ENCODE assay signal across 8 mouse cellular contexts in the genomic region with DNA sequence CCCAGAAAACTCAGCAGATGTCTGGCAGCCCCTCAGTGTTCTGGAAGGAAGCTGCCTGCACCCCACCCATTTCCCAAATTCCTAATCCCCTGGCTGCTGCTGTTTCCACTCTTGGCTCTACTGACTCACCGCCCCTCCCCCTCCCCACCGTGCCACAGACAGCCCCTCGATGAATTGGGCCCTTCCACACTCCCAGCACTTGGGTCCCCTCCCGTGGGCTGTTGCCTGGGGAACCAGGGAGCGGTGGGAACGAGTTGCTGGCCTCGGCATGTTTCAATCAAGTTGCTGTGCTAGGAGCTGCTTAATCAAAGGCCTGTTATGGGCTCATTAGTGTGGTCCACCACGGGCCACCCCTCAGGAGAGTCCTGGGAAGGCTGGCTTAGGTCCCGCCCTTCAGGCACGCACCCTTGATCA. TPM values are rescaled to one million over a fixed set of nuclear protein-coding genes. Genes with fewer than 3 reads are reported as not detected.
A peak's percentile ranks its signal among the peaks of the same experiment; 100 is the strongest.
DNase-seq lines count a peak whose midpoint lies in the region; ATAC-seq and TF ChIP-seq lines count a peak whose summit lies in the region.

No protein-coding gene starts in this region.

- H3K27me3 ChIP-seq in liver, embryonic 13.5 days: no peaks in the 10 kb centered on the region
- H3K27me3 ChIP-seq in liver, postnatal 0 days (ENCODE audit: insufficient read depth, low read length): no peaks in the 10 kb centered on the region
- no peaks in the 10 kb centered on the region for H3K27me3 ChIP-seq in heart, embryonic 10.5 days (ENCODE audit: insufficient read depth, poor library complexity, severe bottlenecking)
- H3K27me3 ChIP-seq in midbrain, embryonic 15.5 days (replicated peaks): no peaks in the 10 kb centered on the region

- intact Hi-C loops in gastrocnemius, adult 2 months (cut with DNase I): no loop called here

- H3K4me1 ChIP-seq in liver, embryonic 13.5 days (replicated peaks): peaks cover 55% of the 10 kb centered on the region
- peaks cover 21% of the 10 kb centered on the region for H3K4me1 ChIP-seq in liver, postnatal 0 days (ENCODE audit: insufficient read depth)
- peaks cover 73% of the 10 kb centered on the region for H3K4me1 ChIP-seq in heart, embryonic 10.5 days
- peaks cover 24% of the 10 kb centered on the region for H3K4me1 ChIP-seq in midbrain, embryonic 15.5 days

- H3K4me3 ChIP-seq in gastrocnemius, adult 2 months: no peak overlapping the region
- no peak overlapping the region for H3K4me3 ChIP-seq in liver, embryonic 13.5 days (replicated peaks)
- H3K4me3 ChIP-seq in liver, postnatal 0 days (ENCODE audit: low read depth, low read length): no peak overlapping the region
- H3K4me3 ChIP-seq in heart, embryonic 10.5 days: no peak overlapping the region
- H3K4me3 ChIP-seq in midbrain, embryonic 15.5 days: no peak overlapping the region

- no peak for TF ChIP-seq CTCF in gastrocnemius, adult 2 months (IDR thresholded peaks at IDR 0.05)
- TF ChIP-seq CTCF in liver, postnatal 0 days (IDR thresholded peaks at IDR 0.05; ENCODE audit: low read depth): no peak

- no peak overlapping the region for H3K4me2 ChIP-seq in liver, embryonic 13.5 days
- no peak overlapping the region for H3K4me2 ChIP-seq in liver, postnatal 0 days (ENCODE audit: low read depth, low read length)
- no peak overlapping the region for H3K4me2 ChIP-seq in midbrain, embryonic 15.5 days

- peak overlapping the region; percentile 86 for H3K27ac ChIP-seq in gastrocnemius, adult 2 months
- 0 out of 2 replicates have a peak overlapping the region, but pooled peaks have one; percentile 67 for H3K27ac ChIP-seq in liver, embryonic 13.5 days
- no peak overlapping the region for H3K27ac ChIP-seq in liver, postnatal 0 days (ENCODE audit: low read depth)
- peak overlapping the region; percentile 87 for H3K27ac ChIP-seq in heart, embryonic 10.5 days
- H3K27ac ChIP-seq in midbrain, embryonic 15.5 days: peak overlapping the region; percentile 27; the same call in 1 of the 2 replicates

- H3K9me3 ChIP-seq in liver, embryonic 13.5 days (replicated peaks): no peaks in the 10 kb centered on the region
- no peaks in the 10 kb centered on the region for H3K9me3 ChIP-seq in liver, postnatal 0 days (ENCODE audit: low read length)
- no peaks in the 10 kb centered on the region for H3K9me3 ChIP-seq in heart, embryonic 10.5 days
- H3K9me3 ChIP-seq in midbrain, embryonic 15.5 days: no peaks in the 10 kb centered on the region

- ATAC-seq in liver, embryonic 13.5 days (ENCODE audit: low read depth): no peak
- ATAC-seq in liver, postnatal 0 days: no peak
- 0 out of 2 replicates have a peak, but pooled peaks have one; percentile 2 for ATAC-seq in midbrain, embryonic 15.5 days (replicated peaks)

- no peak overlapping the region for H3K9ac ChIP-seq in liver, embryonic 13.5 days
- no peak overlapping the region for H3K9ac ChIP-seq in liver, postnatal 0 days (replicated peaks)
- H3K9ac ChIP-seq in midbrain, embryonic 15.5 days: no peak overlapping the region

- peak; percentile 69 for DNase-seq in gastrocnemius, adult 2 months
- no peak for DNase-seq in gastrocnemius, adult 18-20 months (ENCODE audit: low spot score)
- no peak for DNase-seq in liver, embryonic 13.5 days
- DNase-seq in liver, postnatal 0 days: no peak
- peak; percentile 72 for DNase-seq in heart, embryonic 10.5 days (ENCODE audit: low spot score)
- no peak for DNase-seq in cerebellum, postnatal 4 days (ENCODE audit: low spot score in 2 of 2)
- DNase-seq in cerebellum, adult 11 months: no peak

- no peak for TF ChIP-seq EP300 in liver, postnatal 0 days (IDR thresholded peaks at IDR 0.05; ENCODE audit: low read depth)

- WGBS in liver, embryonic 13.5 days (ENCODE audit: insufficient replicate concordance): 62% methylated on average over 10 of the region's 10 CpGs
- 68% methylated on average over 10 of the region's 10 CpGs for WGBS in liver, postnatal 0 days (ENCODE audit: insufficient replicate concordance)
- 47% methylated on average over 10 of the region's 10 CpGs for WGBS in heart, embryonic 10.5 days
- 20% methylated on average over 10 of the region's 10 CpGs for WGBS in midbrain, embryonic 15.5 days

- H3K36me3 ChIP-seq in liver, embryonic 13.5 days: peaks cover 32% of the 10 kb centered on the region
- peaks cover 14% of the 10 kb centered on the region for H3K36me3 ChIP-seq in liver, postnatal 0 days (replicated peaks; ENCODE audit: insufficient read depth, low read length)
- peaks cover 55% of the 10 kb centered on the region for H3K36me3 ChIP-seq in heart, embryonic 10.5 days
- H3K36me3 ChIP-seq in midbrain, embryonic 15.5 days (replicated peaks): no peaks in the 10 kb centered on the region

RNA-seq across cellular contexts. Expression of gene Trim8, which starts 24.1 kb away (rescaled TPM):
- 10 to 100 TPM; 20.2 to 20.7 TPM for total RNA-seq in gastrocnemius, adult 2 months (2021)
- 10 to 100 TPM; 17.6 to 22.5 TPM for total RNA-seq in gastrocnemius, adult 18-20 months (2021)
- 9.1 and 9.2 TPM in 2 replicates for polyA plus RNA-seq in liver, embryonic 13.5 days (2015; fragmentation: Nextera tagmentation; extraction: Ambion mirVana)
- polyA plus RNA-seq in liver, postnatal 0 days (2015; fragmentation: Nextera tagmentation; extraction: Ambion mirVana): 7.9 and 9.8 TPM in 2 replicates
- polyA plus RNA-seq in heart, embryonic 10.5 days (2016; fragmentation: Nextera tagmentation; extraction: Ambion mirVana): 17.6 and 22.0 TPM in 2 replicates
- polyA plus RNA-seq in midbrain, embryonic 15.5 days (2015; fragmentation: Nextera tagmentation; extraction: Ambion mirVana): 29.9 and 30.5 TPM in 2 replicates

Comparison
In these comparisons a context has a peak if more than half of its experiments do, and no peak if none do; other contexts are left out.
1. DNase-seq: peak in gastrocnemius, adult 2 months (single experiment) and heart, embryonic 10.5 days (single experiment); none in gastrocnemius, adult 18-20 months (single experiment), liver, embryonic 13.5 days (single experiment), liver, postnatal 0 days (single experiment), cerebellum, postnatal 4 days (0 of 2) and cerebellum, adult 11 months (single experiment).